Mouse (Mus musculus) liver, embryonic 15.5 days (tissue): Measurements from ENCODE around the gene Icam1. TPM values are rescaled to one million over a fixed set of nuclear protein-coding genes. Genes with fewer than 3 reads are reported as not detected.

Experiments used
- ATAC-seq: fragments of 200-750 bp; cut with Nextera tagmentation; 2 replicates; pipeline ENCODE4 v1.8.0; 2017; ENCODE audit warnings: moderate number of reproducible peaks, mild to moderate bottlenecking, moderate library complexity; ENCODE audit not compliant: insufficient read depth
- H3K27ac ChIP-seq: fragments of 300-500 bp; sonication (generic); replicated peaks from 2 replicates; pipeline ENCODE4 v1.5.1; 2015; ENCODE audit warnings: mild to moderate bottlenecking, inconsistent platforms
- H3K27me3 ChIP-seq: fragments of 300-500 bp; sonication (generic); 2 replicates; pipeline ENCODE4 v1.6.1; 2015; ENCODE audit warnings: mild to moderate bottlenecking, inconsistent platforms
- H3K36me3 ChIP-seq: fragments of 300-500 bp; sonication (generic); replicated peaks from 2 replicates; pipeline ENCODE4 v1.6.1; 2015; ENCODE audit warnings: moderate library complexity, mild to moderate bottlenecking, inconsistent platforms
- H3K4me1 ChIP-seq: fragments of 300-500 bp; sonication (generic); replicated peaks from 2 replicates; pipeline ENCODE4 v1.6.1; 2015; ENCODE audit warnings: inconsistent platforms
- H3K4me2 ChIP-seq: fragments of 300-500 bp; sonication (generic); 2 replicates; pipeline ENCODE4 v1.6.1; 2015; ENCODE audit warnings: moderate library complexity, mild to moderate bottlenecking, inconsistent platforms
- H3K4me3 ChIP-seq: fragments of 300-500 bp; sonication (generic); replicated peaks from 2 replicates; pipeline ENCODE4 v1.5.1; 2015; ENCODE audit warnings: mild to moderate bottlenecking, inconsistent platforms
- H3K9ac ChIP-seq: fragments of 300-500 bp; sonication (generic); 2 replicates; pipeline ENCODE4 v1.6.1; 2015; ENCODE audit warnings: moderate library complexity, mild to moderate bottlenecking, inconsistent platforms
- H3K9me3 ChIP-seq: fragments of 300-500 bp; sonication (generic); replicated peaks from 2 replicates; pipeline ENCODE4 v1.6.1; 2016; ENCODE audit warnings: inconsistent platforms
- WGBS: fragments of 180-500 bp; shearing (Covaris S2); methylation state at CpG from one replicate; pipeline ENCODE4 v1.1.7; 2015; ENCODE audit warnings: mixed read lengths; ENCODE audit not compliant: insufficient replicate concordance; 5-methylcytosine and 5-hydroxymethylcytosine counted together
- polyA plus RNA-seq: library from polyadenylated mRNA; unstranded; fragments of >200 nt; fragmentation: Nextera tagmentation; extraction: Ambion mirVana; gene quantifications from 2 replicates; pipeline ENCODE4 v1.2.1, GENCODE M21; 2015

Gene Icam1
- polyA plus RNA-seq, 1 experiment from 2014 or later = 10.2 TPM

DNA sequence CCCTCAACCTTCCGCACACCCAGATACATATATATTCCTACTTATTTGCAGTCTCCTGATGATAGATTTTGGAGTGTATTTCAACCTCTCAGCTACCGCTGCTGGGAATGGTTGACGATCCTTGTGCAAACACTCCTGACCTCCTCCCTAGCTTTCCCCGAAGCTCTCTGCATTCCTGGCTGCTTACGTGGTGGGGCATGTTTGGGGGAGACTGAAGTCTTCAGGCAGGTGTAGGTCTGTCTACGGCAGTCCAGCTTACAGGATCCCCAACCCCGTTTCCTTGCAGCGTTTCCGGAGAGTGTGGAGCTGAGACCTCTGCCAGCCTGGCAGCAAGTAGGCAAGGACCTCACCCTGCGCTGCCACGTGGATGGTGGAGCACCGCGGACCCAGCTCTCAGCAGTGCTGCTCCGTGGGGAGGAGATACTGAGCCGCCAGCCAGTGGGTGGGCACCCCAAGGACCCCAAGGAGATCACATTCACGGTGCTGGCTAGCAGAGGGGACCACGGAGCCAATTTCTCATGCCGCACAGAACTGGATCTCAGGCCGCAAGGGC lies 9.5 kb downstream of the Icam1 start:
- H3K4me3 ChIP-seq = no peak overlapping the region
- H3K4me1 ChIP-seq = peaks cover 47% of the 10 kb centered on the region
- H3K9ac ChIP-seq = no peak overlapping the region
- H3K9me3 ChIP-seq = no peaks in the 10 kb centered on the region
- H3K27ac ChIP-seq = no peak overlapping the region
- WGBS = 80% methylated on average over 19 of the region's 19 CpGs
- 0 out of 2 replicates have a peak, but pooled peaks cover 4% of the 10 kb centered on the region for H3K27me3 ChIP-seq
- H3K36me3 ChIP-seq = peaks cover 11% of the 10 kb centered on the region
- H3K4me2 ChIP-seq = no peak overlapping the region
- no peak for ATAC-seq

DNA sequence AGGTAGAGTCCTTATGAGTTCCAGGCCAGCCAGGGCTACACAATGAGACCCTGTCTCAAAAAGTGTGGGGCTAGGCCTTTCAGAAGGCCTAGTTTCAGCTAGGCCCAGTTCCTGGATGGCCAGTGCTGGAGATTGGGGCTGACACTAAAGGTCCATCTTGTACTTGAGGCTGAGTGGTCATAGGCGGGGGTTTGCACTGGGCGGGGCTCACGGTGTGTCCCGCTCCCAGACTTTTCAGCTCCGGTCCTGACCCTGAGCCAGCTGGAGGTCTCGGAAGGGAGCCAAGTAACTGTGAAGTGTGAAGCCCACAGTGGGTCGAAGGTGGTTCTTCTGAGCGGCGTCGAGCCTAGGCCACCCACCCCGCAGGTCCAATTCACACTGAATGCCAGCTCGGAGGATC lies 11.1 kb downstream of the Icam1 start:
- peak overlapping the region; percentile 99 for H3K27ac ChIP-seq
- H3K9me3 ChIP-seq = no peaks in the 10 kb centered on the region
- no peak overlapping the region for H3K4me2 ChIP-seq
- H3K36me3 ChIP-seq = peaks cover 11% of the 10 kb centered on the region
- ATAC-seq = no peak
- no peak overlapping the region for H3K4me3 ChIP-seq
- H3K27me3 ChIP-seq = peaks cover 4% of the 10 kb centered on the region
- 88% methylated on average over 12 of the region's 12 CpGs for WGBS
- H3K9ac ChIP-seq = no peak overlapping the region
- peaks cover 61% of the 10 kb centered on the region for H3K4me1 ChIP-seq

DNA sequence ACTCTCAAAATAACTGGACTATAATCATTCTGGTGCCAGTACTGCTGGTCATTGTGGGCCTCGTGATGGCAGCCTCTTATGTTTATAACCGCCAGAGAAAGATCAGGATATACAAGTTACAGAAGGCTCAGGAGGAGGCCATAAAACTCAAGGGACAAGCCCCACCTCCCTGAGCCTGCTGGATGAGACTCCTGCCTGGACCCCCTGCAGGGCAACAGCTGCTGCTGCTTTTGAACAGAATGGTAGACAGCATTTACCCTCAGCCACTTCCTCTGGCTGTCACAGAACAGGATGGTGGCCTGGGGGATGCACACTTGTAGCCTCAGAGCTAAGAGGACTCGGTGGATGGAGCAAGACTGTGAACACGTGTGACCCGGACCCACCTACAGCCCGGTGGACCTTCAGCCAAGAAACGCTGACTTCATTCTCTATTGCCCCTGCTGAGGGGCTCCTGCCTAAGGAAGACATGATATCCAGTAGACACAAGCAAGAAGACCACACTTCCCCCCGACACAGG lies 12.0 kb downstream of the Icam1 start:
- peaks cover 14% of the 10 kb centered on the region for H3K27me3 ChIP-seq
- H3K27ac ChIP-seq = peak overlapping the region; percentile 99
- peaks cover 71% of the 10 kb centered on the region for H3K4me1 ChIP-seq
- H3K36me3 ChIP-seq = peaks cover 11% of the 10 kb centered on the region
- peak overlapping the region; percentile 100; the same call in 1 of the 2 replicates for H3K4me2 ChIP-seq
- 67% methylated on average over 8 of the region's 8 CpGs for WGBS
- no peaks in the 10 kb centered on the region for H3K9me3 ChIP-seq
- peak overlapping the region; percentile 86; the same call in 1 of the 2 replicates for H3K9ac ChIP-seq
- no peak for ATAC-seq
- H3K4me3 ChIP-seq = no peak overlapping the region

DNA sequence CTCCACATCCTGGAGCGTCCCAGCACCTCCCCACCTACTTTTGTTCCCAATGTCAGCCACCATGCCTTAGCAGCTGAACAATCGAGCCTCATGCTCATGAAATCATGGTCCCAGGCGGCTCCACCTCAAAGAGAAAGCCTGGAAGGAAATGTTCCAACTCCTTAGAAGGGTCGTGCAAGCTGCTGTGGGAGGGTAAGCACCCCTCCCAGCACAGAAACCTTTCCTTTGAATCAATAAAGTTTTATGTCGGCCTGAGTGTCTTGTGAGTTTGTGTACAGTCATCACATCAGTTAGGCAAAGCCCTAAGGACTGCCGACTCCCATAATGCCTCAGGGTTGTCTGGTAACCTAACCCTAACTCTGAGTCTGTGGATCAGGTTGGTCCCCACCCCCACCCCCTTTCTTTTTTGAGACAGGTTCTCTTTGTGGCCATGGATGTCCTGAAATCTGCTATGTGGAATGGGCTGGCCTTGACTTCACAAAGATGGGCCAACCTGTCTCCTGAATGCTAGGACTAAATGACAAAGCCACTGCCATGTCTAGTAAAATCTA lies 12.8 kb downstream of the Icam1 start:
- Histone ChIP-seq H3K9ac (peak overlapping the region; percentile 86), H3K4me1 (peaks cover 79% of the 10 kb centered on the region), H3K4me2 (peak overlapping the region; percentile 100)

DNA sequence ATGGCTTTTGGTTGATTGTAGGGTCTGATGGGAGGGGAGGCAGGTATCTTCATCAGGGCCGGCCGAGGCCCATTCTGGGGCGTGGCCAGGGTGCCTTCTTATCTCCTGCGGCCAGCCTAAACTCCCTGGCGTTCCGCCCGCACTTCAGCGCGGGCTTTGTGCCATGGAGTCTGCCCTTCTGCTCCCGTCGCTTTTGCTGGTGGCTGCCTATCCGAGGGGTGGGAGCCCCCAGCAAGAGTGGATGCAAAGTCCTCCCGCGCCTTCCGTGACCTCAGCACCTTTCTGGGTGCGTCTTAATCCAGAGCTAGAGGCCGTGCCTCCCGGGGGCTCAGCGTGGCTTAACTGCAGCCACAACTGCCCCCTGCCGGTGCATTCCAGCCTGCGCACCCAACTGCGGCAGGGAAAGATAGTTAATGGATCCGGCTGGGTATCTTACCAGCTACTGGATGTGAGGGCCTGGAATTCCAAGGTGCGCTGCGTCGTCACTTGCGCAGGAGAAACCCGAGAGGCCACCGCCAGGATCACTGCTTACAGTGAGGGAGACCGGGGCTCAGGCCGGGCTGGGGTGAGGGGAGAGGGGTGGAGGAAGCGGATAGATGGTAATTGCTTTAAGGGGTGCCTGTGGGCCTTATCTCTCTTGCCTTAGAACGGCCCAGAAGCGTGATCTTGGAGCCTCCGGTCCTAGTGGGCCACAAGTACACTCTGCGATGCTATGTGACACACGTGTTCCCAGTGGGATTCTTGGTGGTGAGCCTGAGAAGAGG lies 13.7 kb downstream of the Icam1 start, which contains the start of gene Icam4:
TSS of gene Icam4 (plus strand) at position 83 of the 764 bp plus-strand sequence.
- Histone ChIP-seq H3K27ac (peak within 1 kb of the TSS; percentile 99), H3K9me3 (no peaks in the 10 kb centered on the region), H3K4me2 (peak within 1 kb of the TSS; percentile 100), H3K27me3 (peaks cover 30% of the 10 kb centered on the region), H3K4me1 (peaks cover 85% of the 10 kb centered on the region), H3K4me3 (peak within 1 kb of the TSS; percentile 77), H3K9ac (peak within 1 kb of the TSS; percentile 86), H3K36me3 (peaks cover 11% of the 10 kb centered on the region)
- ATAC-seq = peak; percentile 82
- WGBS = 2% methylated on average over 37 of the region's 37 CpGs

More for the DNA sequence above, 12.8 kb downstream of the Icam1 start:
- 38% methylated on average over 6 of the region's 6 CpGs for WGBS
- Histone ChIP-seq H3K36me3 (peaks cover 11% of the 10 kb centered on the region), H3K27me3 (peaks cover 22% of the 10 kb centered on the region), H3K27ac (peak overlapping the region; percentile 99), H3K4me3 (peak overlapping the region; percentile 77), H3K9me3 (no peaks in the 10 kb centered on the region)
- ATAC-seq = no peak

DNA sequence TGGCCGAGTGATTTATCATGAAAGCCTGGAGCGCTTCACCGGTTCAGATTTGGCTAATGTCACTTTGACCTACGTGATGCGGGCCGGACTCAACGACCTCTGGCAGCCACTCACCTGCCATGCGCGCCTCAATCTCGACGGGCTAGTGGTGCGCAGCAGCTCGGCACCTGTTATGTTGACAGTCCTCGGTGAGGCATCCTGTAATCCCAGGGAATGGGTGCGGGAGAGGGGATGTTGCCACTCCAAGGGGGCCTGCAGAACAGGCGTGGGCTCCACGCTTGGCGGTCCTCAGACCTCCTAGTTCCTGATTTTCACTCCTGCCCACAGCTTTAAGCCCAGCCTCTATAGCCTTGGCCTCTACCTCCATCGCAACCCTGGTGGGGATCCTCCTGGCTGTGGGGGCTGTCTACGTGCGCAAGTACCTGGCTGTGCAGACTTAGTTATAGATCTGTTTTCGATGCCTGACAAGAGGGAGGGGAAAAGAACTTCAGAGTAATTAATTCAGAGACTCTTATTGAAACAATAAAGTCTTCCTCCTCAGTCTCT lies 14.3 kb downstream of the Icam1 start:
- no peaks in the 10 kb centered on the region for H3K9me3 ChIP-seq
- peak overlapping the region; percentile 86 for H3K9ac ChIP-seq
- WGBS = 6% methylated on average over 22 of the region's 22 CpGs
- peaks cover 11% of the 10 kb centered on the region for H3K36me3 ChIP-seq
- peaks cover 36% of the 10 kb centered on the region for H3K27me3 ChIP-seq
- peaks cover 91% of the 10 kb centered on the region for H3K4me1 ChIP-seq
- 0 out of 2 replicates have a peak, but pooled peaks have one; percentile 6 for ATAC-seq
- peak overlapping the region; percentile 100 for H3K4me2 ChIP-seq
- peak overlapping the region; percentile 99 for H3K27ac ChIP-seq
- H3K4me3 ChIP-seq = peak overlapping the region; percentile 77

DNA sequence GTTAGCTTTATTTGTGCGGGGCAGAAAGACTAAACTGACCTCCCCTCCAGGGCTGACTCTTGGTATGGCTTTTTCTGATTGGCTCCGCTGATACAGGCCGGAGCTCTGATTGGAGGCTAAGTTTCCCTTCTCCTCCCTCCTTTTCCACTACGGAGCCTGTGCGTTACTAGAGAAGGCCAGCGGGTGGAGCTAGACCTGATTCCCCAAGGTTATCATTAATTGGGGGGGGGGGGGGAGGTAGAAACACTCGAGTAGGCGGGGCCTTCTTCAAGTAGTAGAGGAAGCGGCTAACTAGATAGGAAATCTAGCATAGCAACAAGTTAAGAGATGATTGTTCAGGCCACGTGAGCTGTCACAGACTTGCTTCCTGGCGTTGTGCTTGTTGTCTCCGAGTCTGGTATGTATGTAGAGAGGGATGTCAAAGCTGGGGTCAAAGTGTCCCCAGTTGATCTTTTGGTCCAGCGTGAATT lies 15.0 kb downstream of the Icam1 start:
- peaks cover 93% of the 10 kb centered on the region for H3K4me1 ChIP-seq
- H3K27ac ChIP-seq = peak overlapping the region; percentile 99
- under 1% methylated on average over 13 of the region's 13 CpGs for WGBS

DNA sequence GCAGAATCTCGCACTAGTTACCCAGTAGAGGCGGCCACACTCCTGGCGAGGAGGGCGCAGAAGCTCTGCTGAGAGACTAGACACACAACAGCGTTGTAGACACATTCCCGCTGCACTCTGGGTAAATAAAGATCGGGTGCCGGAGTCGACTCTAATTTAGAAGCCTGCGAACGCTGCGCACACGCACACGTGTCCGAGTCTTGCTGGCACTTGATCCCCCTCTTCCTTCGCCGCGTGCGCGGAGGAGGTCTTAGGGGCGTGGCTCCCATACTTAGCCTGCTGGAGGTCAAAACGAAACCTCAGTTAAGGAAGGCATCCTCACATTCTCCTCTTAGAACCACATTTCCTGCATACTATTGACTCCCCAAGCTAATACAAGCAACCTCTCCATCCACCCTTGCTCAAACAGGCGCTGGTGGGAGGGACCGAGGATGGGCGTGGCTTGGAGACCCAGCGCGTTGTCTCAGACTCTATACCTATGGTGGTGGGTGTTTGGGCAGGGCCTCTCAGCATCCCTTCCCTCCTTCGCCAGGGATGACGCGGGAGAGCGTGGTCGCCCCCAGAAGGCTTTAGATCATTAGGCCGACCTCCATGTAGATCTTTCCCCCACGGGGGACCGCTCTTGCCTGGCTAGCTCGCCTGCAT lies 15.6 kb downstream of the Icam1 start:
- H3K27me3 ChIP-seq = peaks cover 49% of the 10 kb centered on the region
- under 1% methylated on average over 36 of the region's 36 CpGs for WGBS

More for the DNA sequence above, 15.0 kb downstream of the Icam1 start:
- Histone ChIP-seq H3K9ac (peak overlapping the region; percentile 86), H3K27me3 (peaks cover 43% of the 10 kb centered on the region), H3K36me3 (peaks cover 11% of the 10 kb centered on the region), H3K4me2 (peak overlapping the region; percentile 100), H3K9me3 (no peaks in the 10 kb centered on the region), H3K4me3 (peak overlapping the region; percentile 77)
- peak; percentile 63 for ATAC-seq

DNA sequence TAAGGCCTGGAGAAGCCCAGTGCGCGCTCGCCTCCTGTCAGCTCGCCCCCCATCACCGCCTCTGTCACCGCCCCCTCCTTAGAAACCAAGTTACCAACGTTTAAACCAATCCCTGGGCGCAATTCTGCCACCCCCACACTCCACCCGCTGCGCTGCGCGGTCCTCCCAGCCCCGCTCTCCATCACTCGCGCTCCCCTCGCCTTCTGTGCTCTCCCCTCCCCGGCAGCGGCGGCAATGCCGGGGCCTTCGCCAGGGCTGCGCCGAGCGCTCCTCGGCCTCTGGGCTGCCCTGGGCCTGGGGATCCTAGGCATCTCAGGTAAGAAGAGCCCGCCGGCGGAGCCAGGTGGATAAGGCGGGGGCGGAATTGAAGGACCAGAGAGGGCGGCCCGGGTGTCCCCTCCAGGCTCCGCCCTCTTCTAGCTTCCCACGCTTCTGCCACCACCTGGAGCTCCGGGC lies 16.1 kb downstream of the Icam1 start, which contains the start of gene Icam5:
TSS of gene Icam5 (plus strand) at position 178 of the 456 bp plus-strand sequence.
- WGBS = under 1% methylated on average over 35 of the region's 35 CpGs
- peaks cover 95% of the 10 kb centered on the region for H3K4me1 ChIP-seq
- H3K9ac ChIP-seq = peak within 1 kb of the TSS; percentile 86
- peak within 1 kb of the TSS; percentile 77 for H3K4me3 ChIP-seq
- H3K4me2 ChIP-seq = peak within 1 kb of the TSS; percentile 100
- H3K36me3 ChIP-seq = peaks cover 4% of the 10 kb centered on the region
- ATAC-seq = no peak
- H3K9me3 ChIP-seq = no peaks in the 10 kb centered on the region
- H3K27me3 ChIP-seq = peaks cover 54% of the 10 kb centered on the region
- H3K27ac ChIP-seq = peak within 1 kb of the TSS; percentile 99

More for the DNA sequence above, 15.6 kb downstream of the Icam1 start:
- Histone ChIP-seq H3K4me1 (peaks cover 95% of the 10 kb centered on the region), H3K9ac (peak overlapping the region; percentile 86), H3K4me2 (peak overlapping the region; percentile 100), H3K9me3 (no peaks in the 10 kb centered on the region), H3K4me3 (peak overlapping the region; percentile 77), H3K36me3 (peaks cover 8% of the 10 kb centered on the region), H3K27ac (peak overlapping the region; percentile 99)
- ATAC-seq = no peak

DNA sequence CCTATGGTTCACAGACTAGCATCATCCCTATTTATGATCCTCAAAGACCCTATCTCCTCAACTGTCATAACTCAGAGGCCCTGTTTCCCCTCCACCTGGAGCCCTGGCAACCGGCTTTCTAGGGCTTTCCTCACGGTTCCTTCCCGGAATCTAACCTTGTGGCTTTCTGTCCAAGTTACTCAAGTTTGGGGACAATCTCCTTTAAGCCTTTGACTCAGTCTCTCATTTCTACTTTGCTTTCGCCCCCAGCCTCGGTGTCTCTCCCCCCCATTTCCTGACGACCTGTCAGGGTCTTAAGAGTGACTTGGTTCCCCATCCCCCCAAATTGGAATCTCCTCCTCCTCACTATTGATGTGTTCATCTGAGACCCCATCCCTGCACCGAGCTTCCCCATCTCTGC lies 16.7 kb downstream of the Icam1 start:
- Histone ChIP-seq H3K27me3 (peaks cover 60% of the 10 kb centered on the region), H3K4me3 (peak overlapping the region; percentile 77), H3K4me1 (peaks cover 95% of the 10 kb centered on the region), H3K9ac (peak overlapping the region; percentile 86; the same call in 1 of the 2 replicates), H3K36me3 (no peaks in the 10 kb centered on the region; the same call in 1 of the 2 replicates), H3K4me2 (peak overlapping the region; percentile 100), H3K27ac (no peak overlapping the region), H3K9me3 (no peaks in the 10 kb centered on the region)
- 3% methylated on average over 7 of the region's 7 CpGs for WGBS
- no peak for ATAC-seq
